ENCODE assay signal across 4 mouse cellular contexts in genomic region chr1:140773769-140774168, GRCm38 (mm10).
DNase-seq lines count a peak whose midpoint lies in the region; TF ChIP-seq lines count a peak whose summit lies in the region.
"Not testable (repeated sequence)": the region's sequence is repeated elsewhere in the genome, so short reads cannot be mapped to it uniquely, and the experiment has no call there.

No protein-coding gene starts in this region.

- H3K36me3 ChIP-seq in C2C12 (ENCODE audit: control insufficient read depth, insufficient read depth); myocyte (ENCODE audit: control insufficient read depth, insufficient read depth): not testable (repeated sequence)

- peak; percentile 79 for DNase-seq in 416B (ENCODE audit: low read depth)
- peak; percentile 6 for DNase-seq in NIH3T3 (ENCODE audit: low read depth)

- not testable (repeated sequence) for H3K27me3 ChIP-seq in C2C12 (ENCODE audit: control insufficient read depth, insufficient read depth, insufficient read length); myocyte (ENCODE audit: control insufficient read depth, insufficient read depth, insufficient read length)

- not testable (repeated sequence) for H3K79me2 ChIP-seq in C2C12 (ENCODE audit: control insufficient read depth, insufficient read depth); myocyte (ENCODE audit: control insufficient read depth, insufficient read depth)

- not testable (repeated sequence) for H3K4me3 ChIP-seq in C2C12 (ENCODE audit: insufficient read depth, poor library complexity, severe bottlenecking); myocyte

- not testable (repeated sequence) for H3K4me2 ChIP-seq in myocyte (ENCODE audit: low read depth)

- TF ChIP-seq CTCF in C2C12 (IDR thresholded peaks at IDR 0.05; ENCODE audit: control insufficient read depth, insufficient read depth, insufficient read length) = not testable (repeated sequence)

- H3K79me3 ChIP-seq in C2C12 (ENCODE audit: low read depth) = not testable (repeated sequence)

- not testable (repeated sequence) for H3ac ChIP-seq in C2C12 (ENCODE audit: control insufficient read depth, insufficient read length, low read depth); myocyte (ENCODE audit: control insufficient read depth, insufficient read length)

- TF ChIP-seq POLR2A in myocyte (IDR thresholded peaks at IDR 0.05; ENCODE audit: insufficient read length, low read depth) = not testable (repeated sequence)

TF ChIP-seq in C2C12, 6 proteins besides CTCF, POLR2A, EP300 and RAD21:
- peak; percentile 76 for TF ChIP-seq MYOD1 (IDR thresholded peaks at IDR 0.05; ENCODE audit: control insufficient read depth, insufficient read length, low read depth)

TF ChIP-seq in myocyte, 11 proteins besides CTCF, POLR2A, EP300 and RAD21:
- peak in 2 of 3 experiments; percentile 44 to 45 for TF ChIP-seq MYOD1 (IDR thresholded peaks at IDR 0.05; ENCODE audit: control insufficient read depth in 1 of 3, insufficient read length in 2 of 3, low read depth in 2 of 3)
